Mouse (Mus musculus): ENCODE measurements around the gene Zfp428. TPM values are rescaled to one million over a fixed set of nuclear protein-coding genes. Genes with fewer than 3 reads are reported as not detected.

The Zfp428 gene
- total RNA-seq (2014; rRNA removed): 209 and 214 TPM in 2 replicates
- polyA plus RNA-seq (2015; fragmentation: Nextera tagmentation; extraction: Ambion mirVana): 297 and 314 TPM in 2 replicates

- peaks cover 14% of the 10 kb centered on the region for H3K4me1 ChIP-seq (ENCODE audit: insufficient read depth, low read length)
- TF ChIP-seq CTCF (IDR thresholded peaks at IDR 0.05): no peak
- H3K27ac ChIP-seq (ENCODE audit: low read depth, low read length): peak within 1 kb of the TSS; percentile 99
- ATAC-seq (ENCODE audit: low FRiP score) (peak; percentile 89), DNase-seq (ENCODE audit: low spot score) (peak; percentile 96)
- no peaks in the 10 kb centered on the region for H3K9me3 ChIP-seq (ENCODE audit: low read length)
- peak within 1 kb of the TSS; percentile 63 for H3K4me3 ChIP-seq (ENCODE audit: low read depth, low read length)
- peak within 1 kb of the TSS; percentile 65 for H3K4me2 ChIP-seq (ENCODE audit: low read depth, low read length, poor library complexity, severe bottlenecking)
- WGBS: under 1% methylated on average over 70 of the region's 84 CpGs
- no peaks in the 10 kb centered on the region for H3K27me3 ChIP-seq (ENCODE audit: insufficient read depth, low read length)
- peak within 1 kb of the TSS; percentile 93 for H3K9ac ChIP-seq (replicated peaks; ENCODE audit: low read length, poor library complexity, severe bottlenecking)
- peaks cover 19% of the 10 kb centered on the region for H3K36me3 ChIP-seq (ENCODE audit: insufficient read depth, low read length)
Observed at GRCm38 (mm10) chr7:24506838-24507725, at the start of gene Zfp428. Gene Zfp428, plus strand, starts transcription at chr7:24507006.

- DNase-seq (ENCODE audit: low spot score) (no peak), ATAC-seq (ENCODE audit: low FRiP score) (no peak)
- Histone ChIP-seq H3K27me3 (ENCODE audit: insufficient read depth, low read length) (0 out of 2 replicates have a peak, but pooled peaks cover 4% of the 10 kb centered on the region), H3K4me3 (ENCODE audit: low read depth, low read length) (no peak overlapping the region), H3K36me3 (ENCODE audit: insufficient read depth, low read length) (no peaks in the 10 kb centered on the region), H3K27ac (ENCODE audit: low read depth, low read length) (no peak overlapping the region), H3K9ac (replicated peaks; ENCODE audit: low read length, poor library complexity, severe bottlenecking) (no peak overlapping the region), H3K9me3 (ENCODE audit: low read length) (no peaks in the 10 kb centered on the region), H3K4me2 (ENCODE audit: low read depth, low read length, poor library complexity, severe bottlenecking) (no peak overlapping the region), H3K4me1 (ENCODE audit: insufficient read depth, low read length) (no peaks in the 10 kb centered on the region)
- no peak for TF ChIP-seq CTCF (IDR thresholded peaks at IDR 0.05)
- WGBS: 73% methylated on average over 10 of the region's 10 CpGs
Observed at GRCm38 (mm10) chr7:24457726-24458370, 49.0 kb upstream of the Zfp428 start.

GRCm38 (mm10) chr7:24459440-24459839 is 47.4 kb upstream of the Zfp428 start:
- Histone ChIP-seq H3K4me1 (ENCODE audit: insufficient read depth, low read length) (no peaks in the 10 kb centered on the region), H3K9me3 (ENCODE audit: low read length) (no peaks in the 10 kb centered on the region), H3K4me3 (ENCODE audit: low read depth, low read length) (no peak overlapping the region), H3K27me3 (ENCODE audit: insufficient read depth, low read length) (0 out of 2 replicates have a peak, but pooled peaks cover 4% of the 10 kb centered on the region), H3K9ac (replicated peaks; ENCODE audit: low read length, poor library complexity, severe bottlenecking) (no peak overlapping the region), H3K27ac (ENCODE audit: low read depth, low read length) (no peak overlapping the region), H3K36me3 (ENCODE audit: insufficient read depth, low read length) (no peaks in the 10 kb centered on the region), H3K4me2 (ENCODE audit: low read depth, low read length, poor library complexity, severe bottlenecking) (no peak overlapping the region)
- 75% methylated on average over 5 of the region's 5 CpGs for WGBS
- DNase-seq (ENCODE audit: low spot score): no peak
- no peak for ATAC-seq (ENCODE audit: low FRiP score)
- TF ChIP-seq CTCF (IDR thresholded peaks at IDR 0.05): no peak

GRCm38 (mm10) chr7:24459843-24460242 is 47.0 kb upstream of the Zfp428 start:
- Histone ChIP-seq H3K4me2 (ENCODE audit: low read depth, low read length, poor library complexity, severe bottlenecking) (no peak overlapping the region), H3K36me3 (ENCODE audit: insufficient read depth, low read length) (no peaks in the 10 kb centered on the region), H3K27ac (ENCODE audit: low read depth, low read length) (no peak overlapping the region), H3K4me1 (ENCODE audit: insufficient read depth, low read length) (no peaks in the 10 kb centered on the region), H3K27me3 (ENCODE audit: insufficient read depth, low read length) (0 out of 2 replicates have a peak, but pooled peaks cover 4% of the 10 kb centered on the region), H3K9me3 (ENCODE audit: low read length) (no peaks in the 10 kb centered on the region), H3K9ac (replicated peaks; ENCODE audit: low read length, poor library complexity, severe bottlenecking) (no peak overlapping the region), H3K4me3 (ENCODE audit: low read depth, low read length) (no peak overlapping the region)
- TF ChIP-seq CTCF (IDR thresholded peaks at IDR 0.05): no peak
- no peak for DNase-seq (ENCODE audit: low spot score)
- 68% methylated on average over 3 of the region's 3 CpGs for WGBS
- no peak for ATAC-seq (ENCODE audit: low FRiP score)

GRCm38 (mm10) chr7:24461376-24462051 is 45.3 kb upstream of the Zfp428 start:
- no peak for TF ChIP-seq CTCF (IDR thresholded peaks at IDR 0.05)
- H3K9me3 ChIP-seq (ENCODE audit: low read length): no peaks in the 10 kb centered on the region
- H3K4me3 ChIP-seq (ENCODE audit: low read depth, low read length): no peak overlapping the region
- no peak overlapping the region for H3K9ac ChIP-seq (replicated peaks; ENCODE audit: low read length, poor library complexity, severe bottlenecking)
- no peak overlapping the region for H3K27ac ChIP-seq (ENCODE audit: low read depth, low read length)
- 71% methylated on average over 14 of the region's 14 CpGs for WGBS
- DNase-seq (ENCODE audit: low spot score): no peak
- no peak overlapping the region for H3K4me2 ChIP-seq (ENCODE audit: low read depth, low read length, poor library complexity, severe bottlenecking)
- no peak for ATAC-seq (ENCODE audit: low FRiP score)
- H3K36me3 ChIP-seq (ENCODE audit: insufficient read depth, low read length): no peaks in the 10 kb centered on the region
- H3K4me1 ChIP-seq (ENCODE audit: insufficient read depth, low read length): no peaks in the 10 kb centered on the region
- H3K27me3 ChIP-seq (ENCODE audit: insufficient read depth, low read length): 0 out of 2 replicates have a peak, but pooled peaks cover 4% of the 10 kb centered on the region

All from midbrain, postnatal 0 days (tissue).